14 mouse cellular contexts compared by ENCODE assay signal in genomic region chr12:108979977-108980376, GRCm38 (mm10).
DNase-seq lines count a peak whose midpoint lies in the region; ATAC-seq lines count a peak whose summit lies in the region.
"Had no signal": no experiment of that assay in that cellular context is flagged by ENCODE, and none has a peak within 500 bp of the region (broad histone marks: within the 10 kb centered on the region; RNA-seq: fewer than 3 reads in every experiment).

No protein-coding gene starts in this region.

- no peaks in the 10 kb centered on the region for H3K36me3 ChIP-seq in hindbrain, embryonic 12.5 days
- H3K36me3 ChIP-seq in hindbrain, embryonic 14.5 days (replicated peaks; ENCODE audit: control insufficient read depth, insufficient read depth): no peaks in the 10 kb centered on the region
- no peaks in the 10 kb centered on the region for H3K36me3 ChIP-seq in midbrain, embryonic 10.5 days
- no peaks in the 10 kb centered on the region for H3K36me3 ChIP-seq in midbrain, embryonic 15.5 days (replicated peaks)
- H3K36me3 ChIP-seq in forebrain, embryonic 15.5 days: no peaks in the 10 kb centered on the region
- H3K36me3 ChIP-seq: limb, embryonic 10.5 days had no signal

- H3K9ac ChIP-seq in hindbrain, embryonic 12.5 days: no peak overlapping the region
- no peak overlapping the region for H3K9ac ChIP-seq in hindbrain, embryonic 14.5 days
- H3K9ac ChIP-seq in midbrain, embryonic 15.5 days: no peak overlapping the region
- no peak overlapping the region for H3K9ac ChIP-seq in forebrain, embryonic 15.5 days (replicated peaks)

- peaks cover 41% of the 10 kb centered on the region for H3K4me1 ChIP-seq in hindbrain, embryonic 12.5 days
- H3K4me1 ChIP-seq in hindbrain, embryonic 14.5 days (replicated peaks; ENCODE audit: control insufficient read depth, insufficient read depth, low read length): peaks cover 35% of the 10 kb centered on the region
- peaks cover 33% of the 10 kb centered on the region for H3K4me1 ChIP-seq in midbrain, embryonic 10.5 days
- peaks cover 24% of the 10 kb centered on the region for H3K4me1 ChIP-seq in midbrain, embryonic 15.5 days
- H3K4me1 ChIP-seq in forebrain, embryonic 15.5 days: peaks cover 35% of the 10 kb centered on the region

- no peak for DNase-seq in hindbrain, embryonic 14.5 days (ENCODE audit: low spot score)
- peak; percentile 42 for DNase-seq in midbrain, embryonic 10.5 days (ENCODE audit: low spot score)
- DNase-seq in retina, postnatal 1 day: peak; percentile 51
- DNase-seq in thymus, postnatal 4 days: no peak
- DNase-seq in right cerebral cortex, postnatal 4 days: no peak
- DNase-seq: adrenal gland, postnatal 36 days; cerebellum, adult 9-10 months; gastrocnemius, postnatal 25 days; thymus, postnatal 36 days had no signal

- ATAC-seq in hindbrain, embryonic 12.5 days (ENCODE audit: low FRiP score): peak; percentile 51; the same call in 1 of the 2 replicates
- no peak for ATAC-seq in hindbrain, embryonic 14.5 days (ENCODE audit: low FRiP score)
- ATAC-seq in midbrain, embryonic 15.5 days (replicated peaks): no peak; the same call in 1 of the 2 replicates
- 0 out of 2 replicates have a peak, but pooled peaks have one; percentile 37 for ATAC-seq in forebrain, embryonic 15.5 days (replicated peaks)

- no peak overlapping the region for H3K4me2 ChIP-seq in hindbrain, embryonic 12.5 days (replicated peaks)
- H3K4me2 ChIP-seq in hindbrain, embryonic 14.5 days (replicated peaks): no peak overlapping the region
- H3K4me2 ChIP-seq in midbrain, embryonic 15.5 days: no peak overlapping the region
- no peak overlapping the region for H3K4me2 ChIP-seq in forebrain, embryonic 15.5 days (replicated peaks)

- 20% methylated on average over 10 of the region's 10 CpGs for WGBS in hindbrain, embryonic 12.5 days
- 14% methylated on average over 10 of the region's 10 CpGs for WGBS in hindbrain, embryonic 14.5 days
- 27% methylated on average over 10 of the region's 10 CpGs for whole genome bisulfite sequencing in midbrain, embryonic 10.5 days
- 27% methylated on average over 10 of the region's 10 CpGs for WGBS in midbrain, embryonic 15.5 days
- WGBS in forebrain, embryonic 15.5 days: 20% methylated on average over 10 of the region's 10 CpGs

- H3K27me3 ChIP-seq in hindbrain, embryonic 12.5 days: no peaks in the 10 kb centered on the region
- H3K27me3 ChIP-seq in hindbrain, embryonic 14.5 days (ENCODE audit: control insufficient read depth, insufficient read depth, low read length): no peaks in the 10 kb centered on the region
- H3K27me3 ChIP-seq in midbrain, embryonic 10.5 days (ENCODE audit: low read depth, poor library complexity, severe bottlenecking): 0 out of 2 replicates have a peak, but pooled peaks cover 4% of the 10 kb centered on the region
- H3K27me3 ChIP-seq in midbrain, embryonic 15.5 days (replicated peaks): no peaks in the 10 kb centered on the region
- H3K27me3 ChIP-seq in forebrain, embryonic 15.5 days: peaks cover 2% of the 10 kb centered on the region; the same call in 1 of the 2 replicates

- H3K4me3 ChIP-seq in hindbrain, embryonic 12.5 days: no peak overlapping the region
- no peak overlapping the region for H3K4me3 ChIP-seq in hindbrain, embryonic 14.5 days (replicated peaks; ENCODE audit: low read length)
- no peak overlapping the region for H3K4me3 ChIP-seq in midbrain, embryonic 10.5 days
- H3K4me3 ChIP-seq in midbrain, embryonic 15.5 days: no peak overlapping the region
- H3K4me3 ChIP-seq in forebrain, embryonic 15.5 days: no peak overlapping the region
- H3K4me3 ChIP-seq: erythroblast, embryonic 14.5 days; limb, embryonic 10.5 days had no signal

- H3K9me3 ChIP-seq in hindbrain, embryonic 12.5 days (replicated peaks): no peaks in the 10 kb centered on the region
- H3K9me3 ChIP-seq in hindbrain, embryonic 14.5 days (ENCODE audit: control insufficient read depth, low read length): no peaks in the 10 kb centered on the region
- no peaks in the 10 kb centered on the region for H3K9me3 ChIP-seq in midbrain, embryonic 10.5 days (replicated peaks)
- H3K9me3 ChIP-seq in midbrain, embryonic 15.5 days: no peaks in the 10 kb centered on the region
- no peaks in the 10 kb centered on the region for H3K9me3 ChIP-seq in forebrain, embryonic 15.5 days
- H3K9me3 ChIP-seq: limb, embryonic 10.5 days had no signal

- H3K27ac ChIP-seq in hindbrain, embryonic 12.5 days: 0 out of 2 replicates have a peak overlapping the region, but pooled peaks have one; percentile 7
- no peak overlapping the region for H3K27ac ChIP-seq in hindbrain, embryonic 14.5 days
- peak overlapping the region; percentile 10; the same call in 1 of the 2 replicates for H3K27ac ChIP-seq in midbrain, embryonic 10.5 days (replicated peaks)
- no peak overlapping the region for H3K27ac ChIP-seq in midbrain, embryonic 15.5 days
- no peak overlapping the region for H3K27ac ChIP-seq in forebrain, embryonic 15.5 days (replicated peaks)
- H3K27ac ChIP-seq: limb, embryonic 10.5 days had no signal

Comparison
In these comparisons a context has a peak if more than half of its experiments do, and no peak if none do; other contexts are left out.
1. ATAC-seq: peak in hindbrain, embryonic 12.5 days (single experiment) and forebrain, embryonic 15.5 days (single experiment); none in hindbrain, embryonic 14.5 days (single experiment) and midbrain, embryonic 15.5 days (single experiment).
2. H3K27ac ChIP-seq: peak in hindbrain, embryonic 12.5 days (single experiment) and midbrain, embryonic 10.5 days (single experiment); none in hindbrain, embryonic 14.5 days (single experiment), midbrain, embryonic 15.5 days (single experiment) and forebrain, embryonic 15.5 days (single experiment).
3. DNase-seq: peak in midbrain, embryonic 10.5 days (single experiment) and retina, postnatal 1 day (single experiment); none in hindbrain, embryonic 14.5 days (single experiment), thymus, postnatal 4 days (single experiment) and right cerebral cortex, postnatal 4 days (single experiment).